Mouse (Mus musculus) frontal cortex, adult 2 months (tissue): Measurements from ENCODE around the gene Mak. TPM values are rescaled to one million over a fixed set of nuclear protein-coding genes. Genes with fewer than 3 reads are reported as not detected.

ENCODE experiments used
- DNase-seq, 2 experiments: peaks; one replicate each; pipeline ENCODE4 v3.0.0; 2022; ENCODE audit warnings: low spot score in 1 of 2; ENCODE audit errors: extremely low spot score in 1 of 2
- polyA plus RNA-seq: library from polyadenylated mRNA; depleted of rRNA; stranded (reverse); fragments of >200 nt; gene quantifications from 2 replicates; pipeline ENCODE4 v1.2.3, GENCODE M21; 2012

Mak gene
- polyA plus RNA-seq, 1 experiment, result 1.9 TPM

DNA sequence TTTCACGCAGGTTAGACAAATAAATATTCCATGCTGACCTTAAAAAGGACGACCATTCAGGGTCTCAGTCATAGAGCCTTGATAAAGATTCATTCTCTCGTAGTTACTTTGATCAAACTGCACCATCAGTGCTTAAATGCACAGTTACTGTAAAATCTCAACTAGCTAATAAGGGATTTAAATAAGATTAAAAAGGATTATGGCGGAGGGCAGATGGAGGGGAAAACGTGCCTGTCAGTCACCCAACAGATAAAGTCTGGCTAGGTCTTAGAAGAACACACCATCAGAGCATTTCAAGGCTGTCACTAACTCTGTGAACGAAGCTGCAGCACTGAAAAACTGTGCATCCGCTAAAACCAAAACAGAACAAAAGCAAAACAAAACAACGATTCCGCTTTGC is 1.6 kb downstream of the Mak start:
- no peak for DNase-seq

DNA sequence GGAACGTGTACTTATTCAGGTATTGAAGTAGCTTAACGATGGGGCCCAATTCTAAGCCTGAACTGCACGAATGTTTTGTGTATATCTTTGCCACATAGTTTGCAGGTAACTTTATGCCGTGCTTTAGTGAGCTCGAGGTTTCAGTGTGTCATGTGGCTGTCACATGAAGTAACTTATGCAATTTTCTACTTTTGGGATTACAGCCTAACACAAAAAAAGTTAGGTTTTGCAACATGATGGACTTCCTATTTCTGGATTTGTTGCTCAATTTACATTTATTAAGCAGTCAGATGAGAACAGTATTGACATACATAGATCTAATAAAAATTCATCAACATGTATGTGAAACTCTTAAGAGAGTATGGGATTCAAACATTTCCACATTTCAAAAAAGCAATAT is 5.7 kb downstream of the Mak start:
- no peak for DNase-seq

DNA sequence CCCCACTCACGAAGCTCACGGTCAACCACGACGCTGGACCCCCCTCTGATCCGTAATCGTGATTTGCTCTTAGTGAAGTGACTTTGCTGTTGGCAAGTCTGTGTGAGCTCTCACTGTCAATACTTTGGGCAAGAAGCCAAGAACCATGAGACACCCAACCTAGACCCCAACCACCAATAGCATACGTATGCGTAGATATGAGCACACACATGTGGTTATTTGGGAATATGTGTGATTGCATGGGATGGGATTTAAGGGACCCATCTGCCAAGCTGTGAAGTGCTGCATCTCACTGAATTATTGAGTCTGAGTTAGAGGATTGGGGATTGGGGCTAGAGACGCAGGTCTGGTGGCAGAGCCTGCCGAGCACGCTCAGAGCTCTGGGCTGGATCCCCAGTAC is 7.9 kb downstream of the Mak start:
- no peak for DNase-seq

DNA sequence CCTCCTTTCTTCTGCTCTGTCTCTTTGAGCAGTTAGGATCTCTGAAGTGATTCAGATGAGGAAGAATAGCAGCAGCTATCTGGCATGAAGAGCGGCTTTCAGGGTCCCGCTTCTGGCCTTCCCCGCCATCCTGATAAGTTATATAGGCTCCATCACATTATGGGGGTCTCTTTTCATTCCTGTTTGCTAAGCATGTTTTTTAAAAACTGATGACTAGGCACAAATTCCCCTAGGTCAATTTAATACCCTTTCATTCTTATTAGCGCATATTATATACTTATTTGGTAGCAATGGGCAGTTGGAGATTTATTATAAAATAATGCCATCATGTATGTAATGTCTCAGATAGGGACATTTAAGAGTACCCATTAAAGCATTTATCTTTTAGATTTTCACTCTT is 11.9 kb downstream of the Mak start:
- no peak for DNase-seq

DNA sequence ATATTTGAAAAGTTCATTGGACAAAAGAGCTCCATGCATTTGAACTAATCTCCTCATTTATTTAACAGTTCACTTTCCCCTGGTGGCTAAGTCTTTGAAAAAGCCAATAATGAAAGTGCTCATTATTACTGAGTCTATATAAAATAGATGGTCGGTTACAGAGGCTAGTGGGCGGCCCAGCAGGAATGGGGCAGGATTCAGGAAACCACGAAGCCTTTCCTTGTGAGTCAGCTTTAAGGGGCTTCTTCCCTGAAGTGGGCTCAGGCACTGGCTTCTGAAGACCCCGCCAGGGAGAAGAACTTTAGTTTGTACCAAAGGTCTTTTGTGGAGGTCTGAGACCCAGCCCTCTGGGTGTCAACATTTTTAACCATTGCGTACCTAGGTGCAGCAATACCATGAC is 27.5 kb downstream of the Mak start:
- DNase-seq, result no peak

DNA sequence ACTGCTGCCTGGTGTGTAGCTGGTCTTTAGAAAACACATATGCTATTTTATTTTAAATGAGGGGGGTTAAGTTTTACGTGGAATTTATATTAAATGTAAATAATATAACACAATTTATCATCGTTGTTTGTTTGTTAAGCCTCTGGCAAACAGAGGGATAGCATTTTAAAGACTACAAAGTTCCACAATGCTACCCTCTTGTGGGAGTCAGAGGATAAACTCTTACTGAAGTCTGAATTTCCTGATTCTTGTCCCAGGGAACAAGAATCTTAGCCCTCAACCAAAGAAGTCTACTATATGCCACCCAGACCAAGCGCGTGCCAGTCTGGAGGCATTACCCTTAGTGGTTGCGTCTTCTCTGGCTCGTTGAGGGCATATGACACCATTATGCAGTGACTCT is 32.2 kb downstream of the Mak start:
- peak in 1 of 2 experiments; percentile 15 for DNase-seq

DNA sequence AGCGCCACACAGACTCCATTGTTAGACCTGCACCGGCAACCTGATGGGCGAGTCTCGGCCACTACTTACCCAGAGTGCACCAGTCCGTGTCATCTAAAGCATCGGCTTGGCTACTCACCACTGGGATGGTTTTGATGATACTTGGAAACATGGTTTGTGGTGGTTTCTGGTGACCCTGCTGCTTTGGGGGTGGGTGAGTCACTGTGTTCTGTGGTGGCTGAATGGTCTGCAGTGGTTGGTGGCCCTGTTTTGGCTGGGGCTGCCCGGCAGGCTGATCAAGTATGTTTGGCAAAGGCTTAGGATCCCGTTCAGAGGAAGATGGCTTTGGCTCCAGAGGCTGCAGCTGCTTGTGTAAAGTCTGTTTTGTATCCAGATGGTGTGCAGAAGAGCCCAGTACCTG is 33.6 kb downstream of the Mak start:
- DNase-seq, result no peak

DNA sequence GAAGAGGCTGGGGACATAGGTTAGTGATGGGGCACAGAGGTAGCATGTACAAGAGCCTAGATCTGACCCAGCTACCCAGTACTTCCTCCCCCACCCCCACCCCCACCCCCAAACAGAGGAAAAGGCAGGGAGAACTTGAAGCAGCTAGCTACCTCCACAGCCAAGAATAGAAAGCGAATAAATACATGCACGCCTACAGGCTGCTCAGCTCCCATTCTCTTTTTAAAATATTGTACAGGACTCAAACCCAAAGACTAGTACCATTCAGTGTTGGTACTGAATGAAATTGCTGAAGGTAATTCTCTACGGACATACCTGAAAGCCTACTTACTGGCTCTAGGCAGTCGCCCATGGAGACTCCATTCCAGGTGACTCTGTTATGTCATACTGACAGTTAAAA is 37.0 kb downstream of the Mak start:
- DNase-seq, result peak in 1 of 2 experiments; percentile 15

DNA sequence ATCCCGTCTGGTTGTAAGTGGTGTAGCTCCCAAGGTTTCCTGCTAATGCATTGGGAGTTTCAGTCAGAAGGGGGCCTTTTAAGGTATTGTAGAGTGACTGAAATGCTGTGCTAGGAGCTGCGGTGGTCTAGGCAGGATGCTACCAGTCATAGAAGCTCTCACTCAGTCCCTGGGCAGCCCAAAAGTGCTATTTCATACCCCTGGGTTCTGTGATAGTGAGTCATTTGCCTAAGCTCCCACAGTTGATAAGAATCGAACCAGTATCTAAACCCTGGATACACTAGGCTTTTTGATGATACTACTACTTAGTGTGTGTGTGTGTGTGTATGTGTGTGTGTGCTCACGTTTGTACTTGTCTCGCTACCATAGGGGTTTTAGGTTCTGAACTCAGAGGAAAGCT is 49.4 kb downstream of the Mak start:
- no peak for DNase-seq

DNA sequence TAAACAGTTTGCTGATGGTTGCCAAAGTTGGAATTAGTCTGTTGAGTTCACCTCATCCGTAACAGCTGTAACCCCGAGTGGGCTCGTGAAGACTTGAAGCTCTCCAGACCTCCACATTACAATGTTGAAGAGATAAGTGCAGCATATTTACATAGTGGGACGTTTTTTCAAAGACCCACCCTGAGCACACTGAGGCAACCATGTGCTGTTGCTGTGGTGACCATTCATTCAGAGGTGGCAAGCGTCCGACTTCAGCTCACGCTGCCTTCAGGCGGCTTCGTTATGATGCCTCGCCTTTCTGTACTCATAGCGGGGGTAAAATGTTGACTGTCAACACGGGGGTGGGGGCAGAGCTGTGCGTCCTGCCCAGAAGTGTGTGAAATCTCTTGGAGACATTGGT is 57.4 kb downstream of the Mak start:
- DNase-seq, result no peak

DNA sequence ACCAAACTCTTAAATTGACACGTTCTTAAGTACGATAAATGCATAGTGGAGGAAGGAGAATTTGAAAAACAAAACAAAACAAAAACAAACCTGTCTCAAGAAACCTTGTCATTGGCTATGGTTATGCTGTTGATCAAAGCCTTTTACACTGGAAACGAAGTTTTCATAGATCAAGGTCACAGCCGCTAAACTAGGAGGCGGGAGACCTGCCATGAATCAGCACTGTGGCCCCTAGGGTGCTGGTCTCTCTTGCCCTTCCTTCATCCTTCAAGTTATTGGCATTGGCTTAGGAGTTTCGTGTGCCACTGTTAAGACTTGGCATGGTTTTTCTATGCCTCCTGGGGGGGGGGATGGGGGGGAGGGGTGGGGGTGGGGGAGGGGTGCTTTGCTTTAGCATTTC is 57.9 kb downstream of the Mak start:
- DNase-seq, result no peak

DNA sequence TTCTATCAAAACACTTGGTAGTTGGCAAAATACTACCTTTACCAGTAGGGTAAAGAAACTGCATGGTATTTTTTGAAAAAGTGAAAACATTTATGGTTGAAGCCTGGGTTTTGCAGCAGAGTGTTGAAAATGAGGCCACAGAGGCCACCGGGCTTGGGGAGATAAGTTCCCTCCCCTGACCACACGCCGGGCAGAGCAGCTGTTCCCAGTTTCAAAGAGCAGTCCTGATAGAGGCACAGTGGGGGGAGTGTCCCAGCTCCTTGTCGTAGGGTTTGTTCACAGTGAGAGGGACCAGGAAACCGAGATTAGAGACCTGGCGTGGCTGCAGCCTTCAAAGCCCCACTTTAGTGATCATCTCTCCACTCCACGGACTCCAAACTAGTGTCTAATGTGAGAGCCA is 59.0 kb downstream of the Mak start:
- no peak for DNase-seq

DNA sequence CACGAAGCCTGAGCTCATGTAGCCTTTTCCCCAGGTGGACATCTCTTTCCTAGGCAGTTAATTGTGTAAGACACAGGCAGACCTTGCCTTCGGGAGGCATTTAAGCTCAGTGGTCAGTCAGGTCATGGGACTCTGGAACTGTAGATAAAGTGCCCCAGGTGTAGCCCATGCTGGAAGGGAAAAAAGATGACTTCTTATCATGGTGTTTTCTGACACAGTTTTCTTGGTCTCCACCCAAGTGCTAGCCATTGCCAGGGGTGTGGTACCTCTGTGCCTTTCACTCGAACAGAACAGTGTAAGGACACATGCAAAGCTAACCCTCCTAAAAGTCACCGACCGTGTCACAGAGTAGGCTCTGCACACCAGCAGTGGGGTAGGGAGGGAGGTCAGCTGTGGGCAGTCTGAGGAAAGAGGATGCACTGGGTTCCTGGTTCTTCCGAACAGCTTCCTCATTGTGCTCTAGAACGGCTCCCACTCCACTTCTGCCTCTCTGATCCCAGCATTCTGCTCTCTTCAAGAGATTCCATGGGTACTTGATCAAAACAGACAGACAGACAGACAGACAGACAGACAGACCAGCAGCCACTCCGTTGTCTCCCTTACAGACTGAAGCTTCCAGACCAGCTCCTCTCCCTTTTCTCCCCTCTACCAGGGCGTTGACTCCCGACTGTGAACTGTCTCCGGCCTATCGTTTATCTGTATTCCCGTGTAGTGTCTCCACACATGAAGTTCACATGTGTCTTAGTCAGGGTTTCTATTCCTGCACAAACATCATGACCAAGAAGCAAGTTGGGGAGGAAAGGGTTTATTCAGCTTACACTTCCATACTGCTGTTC is 60.5 kb downstream of the Mak start:
- no peak for DNase-seq

DNA sequence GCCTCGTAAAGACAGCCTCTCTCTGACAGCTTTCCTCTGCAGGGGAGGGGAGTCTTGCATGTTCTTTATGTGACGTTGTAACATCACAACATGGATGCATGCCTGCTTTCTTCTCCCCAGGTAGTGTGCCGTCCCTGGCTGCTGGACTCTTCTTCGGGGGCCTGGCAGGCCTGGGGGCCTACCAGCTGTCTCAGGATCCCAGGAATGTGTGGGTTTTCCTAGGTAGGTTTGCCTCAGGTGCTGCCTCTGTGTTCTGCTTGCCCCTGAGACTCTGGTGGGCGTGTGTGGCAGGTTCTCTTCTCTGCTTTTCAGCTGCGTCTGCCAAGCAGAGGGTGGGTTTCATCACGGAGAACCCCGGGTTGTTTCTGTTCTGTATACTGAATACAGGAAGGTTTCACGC is 61.3 kb downstream of the Mak start:
- no peak for DNase-seq

DNA sequence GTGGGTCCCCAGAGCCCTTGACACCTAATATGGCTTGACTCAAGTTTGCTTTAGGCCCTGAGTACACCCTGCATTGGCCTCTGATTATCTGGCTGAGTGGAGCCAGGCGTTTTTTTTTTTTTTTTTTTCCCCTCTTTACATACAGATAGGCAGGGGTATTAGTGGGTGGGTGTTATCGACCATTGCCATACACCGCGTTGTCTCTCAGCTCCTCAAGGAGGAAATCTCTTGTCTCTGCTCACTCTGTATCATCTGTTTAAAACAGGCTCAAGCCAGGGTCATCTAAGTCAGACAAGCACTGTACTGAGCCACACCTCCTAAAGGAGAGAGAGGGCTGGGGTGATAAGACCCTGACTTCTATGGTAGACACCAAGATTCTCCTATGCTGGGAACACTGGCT is 61.7 kb downstream of the Mak start:
- DNase-seq, result no peak

DNA sequence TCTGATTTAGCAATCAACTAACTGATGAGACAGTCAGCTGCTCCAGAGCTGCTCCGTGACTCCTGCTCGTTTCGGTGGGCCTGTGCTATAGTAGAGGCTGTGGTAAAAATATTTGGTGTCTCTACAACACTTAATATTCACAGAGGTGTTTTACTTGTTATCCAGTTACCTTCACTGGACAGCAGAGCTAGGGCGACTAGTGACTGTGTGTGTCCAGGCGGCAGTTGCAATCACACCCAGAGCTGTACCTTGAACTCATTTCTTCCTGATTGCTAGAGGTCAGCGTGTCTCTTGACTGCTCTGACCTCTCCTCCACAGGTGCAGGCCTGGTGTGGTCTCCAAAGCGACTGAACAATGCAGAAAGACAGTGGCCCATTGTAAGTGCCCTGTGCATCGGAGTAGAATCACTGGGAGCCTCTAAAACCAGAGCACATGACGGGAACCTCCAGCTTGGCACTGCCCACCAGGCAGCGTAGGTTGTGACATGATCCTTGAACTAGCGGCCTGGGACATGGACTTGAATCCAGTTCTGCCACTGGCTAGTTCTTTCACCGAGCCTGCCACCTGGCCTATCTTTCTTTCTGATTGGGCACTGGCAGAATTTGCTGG is 62.6 kb downstream of the Mak start:
- peak in 1 of 2 experiments; percentile 5 for DNase-seq

DNA sequence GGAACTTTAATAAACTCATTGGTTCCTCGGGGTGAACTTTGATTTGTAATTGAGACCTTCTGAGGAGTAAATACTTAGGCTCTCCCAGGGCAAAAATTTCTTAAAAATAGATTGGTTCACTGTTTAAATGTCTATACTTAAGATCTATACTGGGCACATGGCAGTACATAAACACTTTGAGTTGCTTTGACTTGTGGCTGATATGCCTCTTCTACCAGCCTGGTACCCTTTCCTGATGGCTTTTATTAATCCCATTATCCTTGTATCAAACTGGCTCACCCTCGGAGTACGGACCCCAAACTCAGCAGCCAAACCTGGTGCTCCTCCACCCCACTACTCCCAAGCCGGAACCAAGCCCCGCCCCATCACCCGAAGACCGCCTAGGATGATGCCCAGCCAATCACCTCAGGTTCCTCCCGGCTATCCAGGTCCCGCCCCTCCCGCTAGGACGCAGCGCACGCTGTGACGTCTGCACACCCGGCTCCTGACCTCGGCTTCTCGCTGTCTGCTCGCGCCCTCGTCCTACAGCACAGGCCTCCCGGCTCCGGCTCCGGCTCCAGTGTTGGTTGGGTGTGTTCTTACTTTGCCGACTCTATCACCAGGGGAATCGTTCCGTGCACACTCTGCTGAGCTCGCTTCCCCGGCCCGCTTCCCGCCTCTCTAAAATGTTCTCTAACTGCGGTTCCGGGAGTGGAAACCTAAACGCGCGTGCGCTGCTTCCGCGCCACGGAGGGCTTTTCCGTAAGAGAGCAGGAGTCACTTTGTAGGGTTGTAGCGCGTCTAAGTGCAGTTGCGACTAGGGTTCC is 63.5 kb downstream of the Mak start, which contains the start of gene Tmem14c:
Gene Tmem14c, plus strand, starts transcription at position 464 of the 806 bp plus-strand sequence.
- DNase-seq, result peak; percentile 88 to 96

DNA sequence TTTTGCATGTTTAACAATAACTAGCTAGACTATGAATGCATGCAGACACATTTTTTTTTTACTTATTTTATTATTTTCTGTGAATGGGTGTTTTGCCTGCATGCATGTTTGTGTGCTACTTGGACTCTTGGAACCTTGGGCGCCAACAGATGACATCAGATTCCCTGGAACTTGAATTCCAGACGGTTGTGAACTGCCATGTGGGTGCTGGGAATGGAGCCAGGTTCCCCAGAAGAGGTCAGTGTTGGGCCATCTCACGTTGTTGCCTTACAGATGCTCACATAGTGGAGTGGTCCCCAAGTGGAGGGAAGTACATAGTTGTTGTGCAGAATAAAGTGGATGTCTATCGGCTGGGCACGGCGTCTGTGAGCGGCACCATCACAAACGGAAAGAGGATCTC is 70.6 kb downstream of the Mak start:
- DNase-seq, result no peak

DNA sequence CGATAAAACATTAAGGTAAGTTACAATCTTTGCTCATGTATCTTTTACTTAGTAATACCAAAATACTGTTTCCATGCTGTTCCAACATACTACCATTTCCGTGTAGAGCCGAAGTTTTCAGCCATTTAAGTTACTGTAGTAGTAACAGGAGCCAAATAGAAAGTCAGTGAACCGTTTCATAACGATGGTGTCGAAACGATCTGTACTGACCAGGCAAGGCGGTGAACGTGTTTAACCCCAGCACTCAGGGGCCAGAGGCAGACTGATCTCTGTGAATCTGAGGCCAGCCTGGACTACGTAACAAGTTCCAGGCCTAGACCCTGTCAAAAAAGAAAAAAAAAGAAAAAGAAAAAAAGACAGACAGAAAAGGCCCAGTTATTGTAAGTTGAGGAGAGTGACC is 71.2 kb downstream of the Mak start:
- DNase-seq, result no peak

DNA sequence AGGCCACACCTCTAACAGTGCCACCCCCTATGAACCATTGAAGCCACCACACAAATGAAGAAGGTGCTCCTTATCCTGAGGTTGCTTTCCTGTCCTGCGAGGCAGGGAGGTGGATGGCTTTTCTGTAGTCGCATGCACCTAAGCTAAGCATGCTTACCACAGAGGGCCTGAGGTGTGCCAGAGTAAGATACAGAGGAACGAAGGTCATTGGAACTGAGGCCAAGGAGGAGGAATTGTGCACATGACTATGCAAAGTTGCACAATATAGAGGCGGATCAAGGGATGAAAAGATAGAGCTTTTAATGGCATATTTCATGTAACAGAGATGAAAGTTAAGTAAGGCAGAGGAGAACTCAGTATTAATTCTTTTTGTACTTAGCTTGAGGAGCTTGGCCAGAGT is 73.3 kb downstream of the Mak start:
- no peak for DNase-seq

DNA sequence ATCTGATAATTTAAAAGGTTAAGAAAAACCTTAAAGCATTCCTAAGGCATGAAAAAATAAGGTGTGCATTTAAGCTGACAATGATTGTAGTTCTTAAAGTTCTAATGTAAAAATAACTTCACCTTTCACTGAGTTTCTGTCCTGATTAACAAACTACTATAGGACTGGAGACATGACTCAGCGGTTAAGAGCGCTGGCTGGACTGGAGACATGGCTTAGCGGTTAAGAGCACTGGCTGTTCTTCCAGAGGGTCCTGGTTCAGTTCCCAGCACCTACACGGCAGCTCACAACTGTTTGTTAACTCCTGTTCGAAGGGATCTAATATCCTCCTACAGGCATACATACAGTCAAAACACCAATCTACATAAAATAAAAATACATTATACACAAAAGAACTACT is 77.5 kb downstream of the Mak start:
- DNase-seq, result no peak
